Mouse (Mus musculus): ENCODE results near the gene Dgkz.

GRCm38 (mm10) chr2:91949411-91950274 is 26.0 kb downstream of the Dgkz start:
- TF ChIP-seq EP300 (optimal IDR thresholded peaks at IDR 0.05) (no peak), CTCF (IDR thresholded peaks at IDR 0.05; ENCODE audit: low read depth) (no peak)
